Mouse (Mus musculus): ENCODE measurements around the gene Lrrc40.

GRCm38 (mm10) chr3:158035866-158036265 is 596 bp upstream of the Lrrc40 start:
- TF ChIP-seq CTCF (IDR thresholded peaks at IDR 0.05; ENCODE audit: borderline replicate concordance, insufficient read depth, low read length) = no peak
- TF ChIP-seq POLR2A (IDR thresholded peaks at IDR 0.05; ENCODE audit: low read depth, low read length) = no peak

All from embryonic fibroblast, embryonic 13.5 days (primary cell).